Comparison of ENCODE assay signal across 14 mouse cellular contexts in the genomic region with DNA sequence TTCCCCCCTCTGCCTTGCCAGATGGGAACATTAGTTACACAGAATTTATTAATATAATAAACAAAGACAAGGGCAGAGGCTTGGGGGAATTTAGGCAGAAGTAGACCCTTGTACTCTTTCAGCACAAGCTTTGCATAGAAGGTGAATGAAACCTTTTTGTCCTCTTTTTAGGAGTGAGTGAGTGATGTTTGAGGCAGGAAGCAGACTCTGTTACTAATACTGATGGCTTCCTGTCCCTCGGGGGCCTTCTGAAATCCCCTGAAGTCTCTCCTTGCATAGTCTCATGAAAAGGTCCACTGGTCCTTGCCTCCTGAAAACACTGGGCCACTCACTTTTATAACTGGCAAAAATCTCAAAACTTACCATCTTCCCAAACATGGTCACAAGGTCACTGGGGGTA.
"Had no signal": no experiment of that assay in that cellular context is flagged by ENCODE, and none has a peak within 500 bp of the region (broad histone marks: within the 10 kb centered on the region; RNA-seq: fewer than 3 reads in every experiment).

No protein-coding gene starts in this region.

- H3K36me3 ChIP-seq: midbrain, embryonic 10.5 days; midbrain, embryonic 13.5 days; neural tube, embryonic 13.5 days; neural tube, embryonic 15.5 days had no signal

- H3K27me3 ChIP-seq: midbrain, embryonic 13.5 days; neural tube, embryonic 13.5 days; neural tube, embryonic 15.5 days had no signal

- DNase-seq: lung, adult 18-20 months; lung, embryonic 14.5 days; lung, postnatal 10 days; lung, postnatal 4 days; right cerebral cortex, postnatal 14 days; thymus, adult 18-20 months; thymus, postnatal 14 days; thymus, postnatal 36 days had no signal

- ATAC-seq: midbrain, embryonic 13.5 days; midbrain, embryonic 16.5 days had no signal

- H3K27ac ChIP-seq: midbrain, embryonic 10.5 days; midbrain, embryonic 13.5 days; neural tube, embryonic 13.5 days; neural tube, embryonic 15.5 days had no signal

- H3K9me3 ChIP-seq: midbrain, embryonic 10.5 days; midbrain, embryonic 13.5 days; neural tube, embryonic 13.5 days; neural tube, embryonic 15.5 days had no signal

- H3K4me1 ChIP-seq: midbrain, embryonic 10.5 days; midbrain, embryonic 13.5 days; neural tube, embryonic 13.5 days; neural tube, embryonic 15.5 days had no signal

- H3K9ac ChIP-seq: lung, embryonic 14.5 days; midbrain, embryonic 13.5 days; neural tube, embryonic 13.5 days; neural tube, embryonic 15.5 days had no signal

- H3K4me2 ChIP-seq: lung, embryonic 14.5 days; midbrain, embryonic 13.5 days; neural tube, embryonic 13.5 days; neural tube, embryonic 15.5 days had no signal

- H3K4me3 ChIP-seq: midbrain, embryonic 10.5 days; midbrain, embryonic 13.5 days; myocyte; neural tube, embryonic 13.5 days; neural tube, embryonic 15.5 days had no signal
